Mouse (Mus musculus) megakaryocyte-erythroid progenitor cell, adult 5-6 weeks (primary cell): ENCODE data around the gene Tc2n. TPM values are rescaled to one million over a fixed set of nuclear protein-coding genes. Genes with fewer than 3 reads are reported as not detected.

Experiments used
- total RNA-seq, 2 experiments: library from RNA; stranded (forward) in 1 of 2; stranded (reverse) in 1 of 2; fragments of 200-1000, 215-1000 nt in 1 of 2; fragments of >200 nt in 1 of 2; fragmentation: Nextera tagmentation in 1 of 2; gene quantifications; 2 replicates each; pipeline ENCODE4 v1.2.3; 2014 to 2017

Tc2n gene
- total RNA-seq, 2 experiments from 2014 or later, result not detected

Other genes starting within 250 kb of the Tc2n start
- not detected in 2 replicates for gene Fbln5, start 100.5 kb upstream of the Tc2n start, total RNA-seq (2014; fragmentation: Nextera tagmentation)
- not detected in 2 replicates for gene Fbln5, start 100.5 kb upstream of the Tc2n start, total RNA-seq (2017)
- gene Trip11, start 194.7 kb upstream of the Tc2n start, total RNA-seq (2014; fragmentation: Nextera tagmentation), result 25.8 and 31.7 TPM in 2 replicates
- 31.2 and 46.2 TPM in 2 replicates for gene Trip11, start 194.7 kb upstream of the Tc2n start, total RNA-seq (2017)
- 18.9 and 24.3 TPM in 2 replicates for gene Atxn3, start 239.7 kb upstream of the Tc2n start, total RNA-seq (2014; fragmentation: Nextera tagmentation)
- gene Atxn3, start 239.7 kb upstream of the Tc2n start, total RNA-seq (2017), result 46.3 and 70.9 TPM in 2 replicates